Mouse (Mus musculus) layer of hippocampus, adult 11-12 months (tissue): ENCODE measurements around the gene Ano10.

Source experiments
- DNase-seq: peaks from one replicate; pipeline ENCODE4 v3.0.0; 2022; ENCODE audit warnings: low spot score

Gene Ano10

DNA sequence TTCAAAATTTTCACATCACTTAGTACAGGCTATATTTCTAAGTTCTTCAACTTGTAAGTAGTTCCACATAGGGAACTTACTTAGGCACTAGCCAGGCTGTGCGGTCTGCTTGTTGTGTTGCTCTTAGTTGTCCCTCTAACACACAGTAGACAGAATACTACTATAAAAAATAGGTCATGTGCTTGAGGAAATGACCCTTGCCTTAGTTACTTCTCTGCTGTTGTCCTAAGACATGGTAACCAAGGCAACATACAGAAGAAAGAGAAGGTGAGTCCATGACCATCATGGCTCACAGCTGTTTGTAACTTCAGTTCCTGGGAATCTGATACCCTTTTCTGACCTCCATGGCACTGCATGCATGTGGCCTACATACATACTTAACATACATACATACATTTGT, 139.0 kb downstream of the Ano10 start:
- no peak for DNase-seq

DNA sequence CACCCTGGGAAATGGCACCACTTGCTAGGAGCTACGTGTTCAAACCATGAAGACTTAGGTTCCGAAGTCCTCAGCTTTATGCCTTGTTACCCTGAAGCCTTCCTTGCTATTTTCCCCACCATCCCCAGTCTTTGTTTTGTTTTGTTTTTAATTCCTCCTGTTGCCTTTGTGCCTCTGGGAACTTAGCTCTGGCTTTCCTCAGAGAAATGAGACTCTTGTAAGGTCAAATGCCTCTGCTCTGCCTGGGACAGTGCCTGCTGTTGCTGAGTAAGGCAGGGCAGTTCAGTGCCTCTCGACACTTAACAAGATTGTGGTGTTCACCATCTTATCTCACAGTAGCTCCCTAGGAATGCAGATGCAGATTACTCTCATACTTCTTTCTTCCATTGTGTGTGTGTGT, 140.8 kb downstream of the Ano10 start:
- no peak for DNase-seq

DNA sequence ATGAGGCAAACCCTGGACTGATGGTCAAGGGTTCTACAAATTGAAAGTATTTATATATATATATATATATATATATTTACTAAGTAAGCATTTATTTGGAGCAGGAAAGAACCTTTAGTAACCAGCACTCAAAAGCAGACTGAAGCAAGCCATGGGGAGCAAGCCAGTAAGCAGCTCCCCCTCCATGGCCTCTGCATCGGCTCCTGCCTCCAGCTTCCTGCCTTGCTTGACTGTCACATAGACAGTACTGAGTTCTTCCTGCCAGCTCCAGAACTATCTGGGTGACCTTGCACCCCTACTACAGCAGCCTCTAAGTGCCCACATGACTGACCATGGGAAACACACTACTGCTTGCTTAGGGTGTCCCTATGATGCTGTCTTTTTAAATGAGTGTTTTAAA, 141.7 kb downstream of the Ano10 start:
- DNase-seq, result no peak

DNA sequence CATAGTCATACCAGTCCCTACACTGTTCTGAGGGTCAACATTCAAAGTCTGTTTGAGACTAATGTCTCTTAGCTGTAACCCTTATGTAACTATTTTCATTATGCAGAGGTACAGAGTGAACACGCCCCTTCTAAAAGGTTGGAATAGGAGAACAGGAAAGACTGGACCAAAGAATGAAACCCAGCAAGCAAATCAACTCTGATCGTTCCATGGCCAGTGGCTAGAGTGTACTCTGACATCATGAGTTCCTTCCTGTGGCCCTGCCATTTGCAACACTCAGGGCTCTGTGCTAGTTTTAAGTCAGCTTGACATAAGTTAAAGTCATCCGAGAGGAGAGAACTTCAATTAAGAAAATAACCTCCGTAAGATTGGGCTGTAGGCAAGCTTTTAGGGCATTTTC, 142.2 kb downstream of the Ano10 start:
- DNase-seq, result no peak

DNA sequence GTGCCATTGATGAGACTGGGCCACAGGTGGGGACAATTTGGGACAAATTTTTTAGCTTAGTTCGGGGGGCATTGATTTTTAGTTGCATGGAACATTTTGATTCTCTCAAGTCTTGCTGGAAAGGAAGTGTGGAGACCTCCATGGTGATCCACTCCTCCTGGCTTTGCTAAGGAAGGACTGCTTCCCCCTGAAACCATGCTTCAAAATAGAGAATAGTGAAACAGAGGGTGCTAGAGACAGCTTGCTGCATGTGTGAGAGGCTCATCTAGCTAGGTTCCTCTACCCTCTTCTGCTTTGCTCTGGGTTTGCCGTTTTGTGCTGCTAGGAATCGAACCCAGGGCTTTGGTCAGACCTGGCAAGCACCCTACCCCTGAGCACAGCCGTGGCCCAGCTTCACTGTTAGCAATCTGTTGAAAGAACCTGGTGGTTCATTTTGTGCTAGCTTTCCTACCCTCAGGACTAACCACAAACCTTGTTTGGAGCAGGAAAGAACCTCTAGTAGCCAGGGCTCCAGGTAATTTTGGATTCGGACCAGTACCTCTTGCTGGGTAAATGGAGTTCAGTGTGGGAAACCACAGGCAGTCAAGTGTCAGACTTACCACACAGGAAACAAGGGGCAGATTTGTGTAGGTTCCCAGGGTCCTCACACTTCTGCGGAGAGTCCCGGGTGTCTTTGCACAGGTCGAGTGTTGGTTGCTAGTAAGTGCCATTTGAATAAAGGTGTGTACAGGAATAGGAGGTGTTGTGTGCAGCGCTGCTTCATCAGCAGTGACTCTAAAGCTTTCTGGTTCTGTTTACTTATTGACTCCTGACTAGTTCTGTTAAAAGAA, 144.0 kb downstream of the Ano10 start:
- no peak for DNase-seq

DNA sequence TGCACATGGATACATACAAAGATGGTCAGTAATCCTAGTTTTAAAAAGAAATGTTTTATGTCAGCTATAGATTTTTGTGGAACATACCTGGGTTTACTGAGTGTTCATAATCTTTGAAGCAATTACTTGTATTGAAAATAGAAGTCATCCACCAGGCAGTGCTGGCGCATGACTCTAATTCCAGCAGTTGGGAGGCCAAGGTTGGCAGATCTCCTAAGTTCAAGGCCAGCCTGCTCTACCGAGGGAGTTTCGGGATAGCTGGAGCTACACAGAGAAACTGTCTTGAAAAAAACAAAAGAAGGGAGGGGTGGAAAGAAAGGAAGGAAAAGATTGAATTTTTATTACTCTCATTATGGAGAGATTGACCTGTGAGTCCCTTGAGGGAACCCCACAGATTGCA, 145.9 kb downstream of the Ano10 start:
- no peak for DNase-seq

DNA sequence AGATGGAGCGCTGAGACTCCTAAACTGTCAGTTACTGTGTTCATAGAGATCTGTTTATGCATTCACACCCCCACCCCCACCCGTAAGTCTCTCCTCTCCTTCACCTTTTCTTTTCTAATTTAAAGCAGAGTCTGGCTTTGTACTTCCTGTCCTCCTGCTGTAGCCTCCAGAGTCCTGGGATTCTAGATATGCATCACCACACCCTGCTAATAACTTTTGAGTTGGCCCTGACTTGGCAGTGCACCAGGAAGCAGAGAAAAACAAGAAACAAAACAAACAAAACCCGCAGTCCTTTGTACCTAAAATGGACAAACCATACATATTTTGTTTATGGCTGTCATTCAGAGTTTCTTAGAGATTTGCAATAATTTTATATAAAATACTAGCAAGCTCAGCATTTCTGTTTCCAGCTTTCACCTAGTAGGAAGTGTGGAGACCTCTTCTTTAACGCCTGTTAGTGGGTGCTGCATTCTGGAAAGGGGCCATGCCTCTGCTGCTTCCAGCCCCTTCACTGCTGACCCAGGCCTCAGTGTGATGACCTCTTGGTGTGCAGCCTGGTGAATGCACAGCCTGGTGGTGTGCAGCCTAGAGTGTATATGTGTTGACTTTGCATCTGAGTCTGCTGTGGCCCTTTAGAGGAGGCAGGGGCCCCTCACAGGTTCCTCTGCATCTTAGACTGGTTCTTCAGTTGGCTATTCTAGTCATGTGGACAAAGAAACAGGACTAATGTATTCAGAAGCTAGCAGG, 147.9 kb downstream of the Ano10 start:
- no peak for DNase-seq

DNA sequence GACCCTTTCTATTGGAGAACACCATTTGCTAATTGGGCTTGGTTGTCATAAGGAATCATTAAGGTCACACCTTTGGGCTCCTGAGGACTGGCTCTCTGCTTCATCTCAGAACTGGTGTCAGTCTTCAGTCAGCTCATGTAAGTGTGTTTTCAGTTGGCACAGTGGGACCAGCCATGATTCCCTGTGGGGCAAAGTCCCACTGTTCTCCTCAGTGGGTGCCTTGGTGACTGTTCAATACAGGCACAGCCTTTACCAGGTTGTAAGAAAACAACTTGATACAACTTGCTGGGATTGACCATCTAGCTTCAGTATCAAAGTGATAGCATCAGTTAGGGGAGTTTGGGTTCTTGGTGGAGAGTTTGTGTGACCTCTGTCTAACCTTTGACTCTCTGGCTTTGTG, 148.5 kb downstream of the Ano10 start:
- DNase-seq, result no peak

DNA sequence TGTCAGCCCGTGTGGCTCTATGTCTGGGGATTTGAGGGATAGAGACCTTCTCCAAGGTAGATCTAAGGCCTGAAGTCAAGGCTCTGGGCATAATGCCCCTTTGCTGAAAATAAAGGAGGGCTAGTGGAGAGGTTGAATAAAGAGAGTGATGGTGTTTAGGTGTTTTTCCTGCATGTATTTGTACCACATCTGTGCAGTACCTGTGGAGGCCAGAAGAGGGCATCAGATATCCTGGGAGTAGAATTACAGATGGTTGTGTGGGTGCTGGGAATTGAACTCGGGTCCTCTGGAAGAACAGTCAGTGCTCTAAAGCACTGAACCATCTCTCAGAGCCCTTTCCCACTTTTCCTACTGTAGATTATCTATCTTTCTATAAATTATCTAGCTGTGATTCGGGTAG, 149.4 kb downstream of the Ano10 start:
- no peak for DNase-seq

DNA sequence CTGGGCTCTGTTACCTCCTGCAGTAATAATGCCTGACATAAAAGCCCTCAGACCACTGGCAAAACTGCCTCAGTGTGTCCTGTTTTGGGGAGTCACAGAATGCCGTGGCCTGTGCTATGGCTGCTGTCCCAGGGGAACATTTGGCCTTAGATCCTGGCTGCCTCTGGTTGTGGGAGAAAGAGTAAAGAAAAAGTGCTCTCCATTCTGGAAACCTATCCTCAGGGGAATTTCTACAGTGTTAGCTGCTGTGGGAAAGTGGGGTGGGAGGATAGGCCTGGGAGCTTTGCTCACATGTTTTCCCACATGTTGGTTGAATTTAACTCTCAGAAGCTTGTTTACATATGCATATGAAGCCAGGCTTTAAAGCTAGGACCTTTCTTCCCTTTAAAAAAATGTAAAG, 151.0 kb downstream of the Ano10 start:
- no peak for DNase-seq

DNA sequence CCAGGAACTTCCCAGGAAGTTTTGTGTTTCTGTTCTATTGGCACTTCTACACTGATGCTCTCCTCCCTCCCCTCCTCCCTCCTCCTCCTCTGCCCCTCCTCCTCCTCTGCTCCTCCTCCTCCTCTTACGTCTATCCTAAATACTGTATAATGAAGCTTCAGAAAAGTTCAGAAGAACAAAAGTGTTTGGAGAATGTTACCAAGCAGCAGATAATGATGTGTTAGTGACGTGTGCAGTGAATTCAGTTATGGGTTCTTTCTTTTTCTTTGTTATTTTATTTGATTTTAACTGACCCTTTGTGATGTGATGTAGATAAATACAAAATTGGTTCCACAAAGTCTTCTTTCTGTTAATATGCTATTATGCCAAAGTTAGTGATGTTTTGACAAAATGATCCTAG, 155.0 kb downstream of the Ano10 start:
- DNase-seq, result no peak

DNA sequence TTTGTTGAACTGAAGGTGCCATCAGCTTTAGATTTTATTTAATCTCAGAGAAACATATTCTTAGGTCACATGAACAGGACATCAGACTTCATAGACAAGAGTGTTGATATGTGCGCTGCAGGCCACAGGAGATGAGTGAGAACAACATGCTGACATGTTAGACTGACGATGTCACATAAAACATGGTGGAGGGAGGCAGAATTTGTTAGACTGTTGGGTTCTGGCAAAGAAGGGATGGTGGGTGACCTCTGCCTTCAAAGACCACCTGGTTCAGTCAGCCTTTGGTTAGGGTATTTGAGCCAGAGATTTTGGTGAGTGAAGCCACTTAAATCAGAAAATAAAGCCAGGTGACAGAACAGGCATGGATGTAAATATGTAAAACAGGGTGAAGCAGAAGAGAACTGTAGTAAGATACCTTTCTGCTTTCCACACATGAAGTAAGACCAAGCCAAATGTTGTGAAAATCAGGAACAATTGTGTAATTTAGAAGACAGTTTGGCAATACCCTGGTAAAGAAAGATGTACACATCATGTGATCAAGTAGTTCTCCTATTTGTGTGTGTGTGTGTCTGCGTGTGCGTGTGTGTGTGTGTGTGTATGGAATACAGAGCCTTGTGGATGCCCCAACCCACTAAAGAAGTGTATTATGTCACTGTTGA, 155.7 kb downstream of the Ano10 start:
- DNase-seq, result no peak

DNA sequence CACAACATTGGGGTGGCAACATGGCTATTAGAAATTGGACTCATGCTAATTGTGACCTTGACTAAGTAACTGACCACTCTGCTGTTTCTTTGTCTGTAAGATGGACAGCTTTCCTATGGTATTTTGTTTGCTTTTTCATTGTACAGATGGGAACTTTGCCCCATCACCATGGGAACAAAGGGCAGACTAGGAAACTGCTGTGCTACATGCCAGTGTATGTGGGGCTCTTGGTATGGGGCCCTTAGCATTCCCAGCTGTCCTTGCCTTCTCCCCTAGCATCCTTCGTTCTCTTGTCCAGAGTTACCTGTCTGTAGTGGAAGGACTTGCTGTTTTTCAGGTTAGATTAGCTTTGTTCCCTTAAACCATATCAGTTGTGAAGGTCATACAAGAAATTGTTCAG, 156.3 kb downstream of the Ano10 start:
- no peak for DNase-seq

DNA sequence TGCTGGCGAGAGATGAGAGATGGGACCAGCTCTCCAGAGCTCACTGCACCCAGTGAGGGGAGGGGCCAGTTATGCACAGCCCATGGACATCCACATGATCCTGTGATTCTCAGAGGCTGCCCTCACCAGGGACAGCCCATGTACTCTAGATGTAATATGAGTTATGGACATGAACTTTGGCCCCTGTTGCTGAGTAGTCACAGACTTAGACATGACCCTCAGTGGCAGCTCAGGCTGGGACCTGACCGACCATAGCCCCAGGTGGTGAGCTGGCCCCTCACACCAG, 158.4 kb downstream of the Ano10 start:
- no peak for DNase-seq

DNA sequence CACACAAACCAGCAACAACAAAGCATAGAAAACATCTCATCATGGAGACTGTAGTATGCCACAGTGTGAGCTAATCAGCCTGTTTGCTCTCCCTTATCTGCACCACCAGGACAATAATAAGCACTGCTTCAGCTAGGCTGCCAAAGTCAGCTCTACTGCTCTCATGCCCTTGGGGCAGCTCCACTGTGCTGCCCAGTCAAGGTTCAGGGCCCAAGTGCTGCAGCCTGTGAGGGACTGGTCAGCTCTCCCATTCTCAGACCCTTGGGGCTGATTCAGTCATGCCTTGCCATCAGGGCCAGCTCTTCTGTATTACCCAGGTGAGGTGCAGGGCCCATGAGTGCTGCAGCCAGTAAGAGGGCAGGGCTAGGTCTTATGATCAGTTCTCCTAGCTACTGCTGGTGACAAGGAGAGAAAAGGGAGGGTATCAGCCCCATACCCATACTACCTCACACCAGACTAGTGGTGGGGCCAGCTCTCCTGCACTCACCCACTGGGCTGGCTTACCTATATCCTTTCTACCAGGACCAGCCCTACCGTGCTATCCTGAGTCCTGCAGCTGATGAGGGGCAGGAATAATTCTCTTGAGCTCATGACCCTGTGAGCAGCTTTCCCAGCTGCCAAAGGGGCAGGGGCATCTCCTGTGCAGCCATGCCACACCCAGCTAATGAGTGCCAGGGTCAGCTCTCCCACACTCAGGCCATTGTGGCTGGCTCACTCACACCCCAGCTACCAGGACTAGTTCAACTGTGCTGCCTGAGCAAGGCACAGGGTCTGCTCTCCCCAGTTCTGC, 158.9 kb downstream of the Ano10 start:
- DNase-seq, result no peak

DNA sequence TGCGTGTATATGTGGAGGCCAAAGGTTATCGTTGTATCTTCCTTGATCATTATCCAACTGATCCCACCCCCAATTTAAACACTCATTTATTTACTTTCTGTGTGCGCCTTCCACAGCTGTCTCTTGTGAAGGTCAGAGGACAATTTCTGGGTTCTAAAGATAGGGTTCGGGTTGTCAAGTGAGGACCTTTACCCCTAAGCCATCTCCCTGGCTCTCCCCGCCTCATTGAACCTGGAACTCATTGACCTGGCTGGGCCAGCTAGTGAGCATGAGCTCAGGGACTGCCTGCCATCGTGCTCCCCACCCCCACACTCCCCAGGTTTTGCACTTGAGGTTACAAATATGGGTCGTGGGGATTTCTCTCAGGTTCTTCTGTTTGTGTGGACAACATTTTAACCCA, 162.1 kb downstream of the Ano10 start:
- no peak for DNase-seq

DNA sequence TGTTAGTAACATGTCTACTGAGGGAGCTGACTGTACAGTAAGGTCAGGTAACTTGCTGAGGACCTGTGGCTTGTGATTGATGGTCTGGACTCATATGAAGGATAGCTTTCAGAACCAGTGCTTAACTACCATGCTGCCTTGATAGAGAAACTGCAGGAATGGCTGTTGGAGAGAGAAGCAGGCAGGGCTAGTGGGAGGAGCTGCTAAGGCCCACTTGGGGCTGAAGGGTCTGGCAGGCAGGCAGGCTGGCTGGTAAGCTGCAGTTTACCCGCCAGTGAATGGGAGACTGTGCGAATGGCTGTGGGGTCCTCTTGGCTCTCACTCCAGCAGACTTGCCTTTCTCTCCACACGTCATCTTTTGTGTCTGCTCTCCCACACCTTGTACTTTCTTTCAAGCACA, 163.6 kb downstream of the Ano10 start:
- DNase-seq, result no peak

DNA sequence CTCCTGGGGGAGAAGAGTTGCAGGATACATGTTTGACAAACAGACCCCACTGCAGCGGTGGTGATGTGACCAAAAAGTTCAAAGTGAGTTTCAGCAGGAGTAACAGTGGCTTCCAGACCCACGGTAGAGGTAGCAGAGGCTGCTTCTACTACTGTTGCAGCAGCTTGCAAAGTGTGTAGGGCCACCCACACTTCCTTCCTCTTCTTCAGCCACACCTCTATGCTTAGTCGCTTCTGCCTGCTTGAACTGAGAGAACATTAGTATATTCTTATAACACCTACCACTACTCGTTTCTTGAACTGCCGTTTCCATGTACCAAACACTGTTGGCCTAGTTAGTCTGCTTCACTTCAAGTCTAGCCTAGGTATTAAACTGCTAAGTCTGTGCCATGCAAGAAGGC, 165.5 kb downstream of the Ano10 start:
- DNase-seq, result no peak

DNA sequence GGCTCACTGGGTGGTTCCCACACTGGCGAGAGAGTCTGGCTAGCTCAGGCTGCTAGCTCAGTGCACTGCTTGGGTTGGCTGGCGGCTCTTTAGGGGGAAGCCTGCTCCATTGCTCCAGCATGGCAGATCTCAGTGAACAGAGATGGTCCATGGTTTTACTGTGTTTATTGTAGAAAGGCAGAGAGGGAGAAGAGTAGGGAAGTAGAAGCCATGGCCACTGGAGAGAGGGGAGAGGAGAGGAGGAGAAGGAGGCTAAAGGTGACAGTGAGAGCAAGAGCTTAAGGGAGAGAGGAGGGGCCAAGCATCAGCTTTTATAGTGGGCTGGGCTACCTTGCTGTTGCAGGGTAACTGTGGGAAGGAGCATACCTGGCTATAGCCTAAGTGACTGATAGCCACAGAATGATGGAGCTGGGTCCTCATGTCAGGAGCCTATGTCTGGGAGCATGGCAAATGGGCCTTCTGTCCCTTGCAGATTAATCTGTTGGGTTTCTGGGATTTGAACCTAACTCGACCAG, 166.9 kb downstream of the Ano10 start:
- DNase-seq, result no peak

DNA sequence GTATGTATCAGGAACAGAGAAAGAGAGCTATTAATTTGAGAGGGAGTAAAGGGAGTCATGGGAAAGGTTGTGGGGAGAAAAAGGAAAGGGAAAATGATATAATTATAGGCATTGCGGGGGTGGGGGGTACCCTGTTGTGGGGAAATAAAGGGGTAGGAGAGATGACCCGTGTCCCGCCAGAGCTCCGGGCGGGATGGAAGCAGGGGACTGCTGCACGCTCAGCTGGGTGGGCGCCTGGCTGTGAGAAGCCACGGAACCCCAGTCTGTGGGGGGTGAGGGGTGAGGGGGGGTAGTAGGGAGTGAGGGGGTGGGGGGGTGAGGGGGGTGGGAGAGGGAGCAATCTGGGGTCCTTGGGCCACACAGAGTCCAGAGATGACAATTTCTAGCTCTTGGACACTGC, 167.4 kb downstream of the Ano10 start:
- no peak for DNase-seq
